Mouse (Mus musculus) neural tube, embryonic 11.5 days (tissue): Measurements from ENCODE around the gene Fig4. TPM values are rescaled to one million over a fixed set of nuclear protein-coding genes. Genes with fewer than 3 reads are reported as not detected.

ENCODE experiments used
- ATAC-seq: fragments of 200-750 bp; cut with Nextera tagmentation; 2 replicates; pipeline ENCODE4 v1.8.0; 2017; ENCODE audit warnings: moderate number of reproducible peaks, mild to moderate bottlenecking, moderate TSS enrichment, moderate library complexity; ENCODE audit not compliant: insufficient read depth, low FRiP score, low TSS enrichment
- DNase-seq: peaks from one replicate; pipeline ENCODE4 v3.0.0-alpha.2; 2015; ENCODE audit warnings: low spot score
- H3K27ac ChIP-seq: fragments of 300-500 bp; sonication (generic); 2 replicates; pipeline ENCODE4 v1.5.1; 2014; ENCODE audit warnings: low read depth, mild to moderate bottlenecking, low read length
- H3K27me3 ChIP-seq: fragments of 300-500 bp; sonication (generic); 2 replicates; pipeline ENCODE4 v1.6.1; 2014; ENCODE audit warnings: mild to moderate bottlenecking, low read length, mixed read lengths; ENCODE audit not compliant: control insufficient read depth, insufficient read depth
- H3K36me3 ChIP-seq: fragments of 300-500 bp; sonication (generic); 2 replicates; pipeline ENCODE4 v1.6.1; 2014; ENCODE audit warnings: mild to moderate bottlenecking, low read length, moderate library complexity, mixed read lengths; ENCODE audit not compliant: control insufficient read depth, insufficient read depth
- H3K4me1 ChIP-seq: fragments of 300-500 bp; sonication (generic); 2 replicates; pipeline ENCODE4 v1.6.1; 2014; ENCODE audit warnings: low read length, mixed read lengths; ENCODE audit not compliant: control insufficient read depth, insufficient read depth
- H3K4me2 ChIP-seq: fragments of 300-500 bp; sonication (generic); 2 replicates; pipeline ENCODE4 v1.6.1; 2014; ENCODE audit warnings: low read depth, mild to moderate bottlenecking, moderate library complexity
- H3K4me3 ChIP-seq: fragments of 300-500 bp; sonication (generic); 2 replicates; pipeline ENCODE4 v1.5.1; 2014; ENCODE audit warnings: low read depth, low read length
- H3K9ac ChIP-seq: fragments of 300-500 bp; sonication (generic); 2 replicates; pipeline ENCODE4 v1.6.1; 2014; ENCODE audit warnings: mild to moderate bottlenecking, low read length
- H3K9me3 ChIP-seq: fragments of 300-500 bp; sonication (generic); 2 replicates; pipeline ENCODE4 v1.6.1; 2016; ENCODE audit warnings: low read length; ENCODE audit not compliant: control insufficient read depth
- WGBS: fragments of 180-500 bp; shearing (Covaris S2); extraction: QIAGEN DNeasy Blood & Tissue Kit; methylation state at CpG from one replicate; pipeline ENCODE4 v1.1.7; 2014; 5-methylcytosine and 5-hydroxymethylcytosine counted together
- polyA plus RNA-seq: library from polyadenylated mRNA; unstranded; fragments of >200 nt; fragmentation: Nextera tagmentation; extraction: Ambion mirVana; gene quantifications from 2 replicates; pipeline ENCODE4 v1.2.1, GENCODE M21; 2014

Gene Fig4
- polyA plus RNA-seq, 1 experiment from 2014 or later, result 29.6 TPM

GRCm38 (mm10) chr10:41249006-41249659 lies 53.9 kb downstream of the Fig4 start:
- H3K27ac ChIP-seq, result no peak overlapping the region
- H3K4me3 ChIP-seq, result no peak overlapping the region
- DNase-seq, result no peak
- H3K4me1 ChIP-seq, result no peaks in the 10 kb centered on the region
- no peaks in the 10 kb centered on the region for H3K9me3 ChIP-seq
- H3K36me3 ChIP-seq, result no peaks in the 10 kb centered on the region
- H3K9ac ChIP-seq, result no peak overlapping the region
- ATAC-seq, result no peak
- H3K27me3 ChIP-seq, result no peaks in the 10 kb centered on the region
- 93% methylated on average over 8 of the region's 8 CpGs for WGBS
- H3K4me2 ChIP-seq, result no peak overlapping the region

- H3K4me3 ChIP-seq, result no peak overlapping the region
- no peaks in the 10 kb centered on the region for H3K4me1 ChIP-seq
- DNase-seq (no peak), ATAC-seq (no peak)
- H3K9me3 ChIP-seq, result no peaks in the 10 kb centered on the region
- no peak overlapping the region for H3K4me2 ChIP-seq
- 83% methylated on average over 5 of the region's 5 CpGs for WGBS
- no peak overlapping the region for H3K27ac ChIP-seq
- H3K9ac ChIP-seq, result no peak overlapping the region
- H3K36me3 ChIP-seq, result no peaks in the 10 kb centered on the region
- no peaks in the 10 kb centered on the region for H3K27me3 ChIP-seq
These were observed 55.1 kb downstream of the Fig4 start for GRCm38 (mm10) chr10:41247800-41248473.

GRCm38 (mm10) chr10:41246111-41246510 lies 56.9 kb downstream of the Fig4 start:
- Histone ChIP-seq H3K4me3 (no peak overlapping the region), H3K4me2 (no peak overlapping the region), H3K4me1 (no peaks in the 10 kb centered on the region), H3K27me3 (no peaks in the 10 kb centered on the region), H3K27ac (no peak overlapping the region), H3K36me3 (no peaks in the 10 kb centered on the region), H3K9ac (no peak overlapping the region), H3K9me3 (no peaks in the 10 kb centered on the region)
- ATAC-seq (no peak), DNase-seq (no peak)
- WGBS, result 71% methylated on average over 5 of the region's 5 CpGs

GRCm38 (mm10) chr10:41245477-41245876 lies 57.6 kb downstream of the Fig4 start:
- H3K27ac ChIP-seq, result no peak overlapping the region
- no peaks in the 10 kb centered on the region for H3K27me3 ChIP-seq
- DNase-seq (no peak), ATAC-seq (no peak; the same call in 1 of the 2 replicates)
- no peak overlapping the region for H3K4me2 ChIP-seq
- H3K4me3 ChIP-seq, result no peak overlapping the region
- H3K4me1 ChIP-seq, result no peaks in the 10 kb centered on the region
- H3K36me3 ChIP-seq, result no peaks in the 10 kb centered on the region
- 93% methylated on average over 6 of the region's 6 CpGs for WGBS
- H3K9ac ChIP-seq, result no peak overlapping the region
- H3K9me3 ChIP-seq, result no peaks in the 10 kb centered on the region

- 95% methylated on average over 6 of the region's 6 CpGs for WGBS
These were observed 58.0 kb downstream of the Fig4 start for GRCm38 (mm10) chr10:41245028-41245427.

GRCm38 (mm10) chr10:41243930-41244329 lies 59.1 kb downstream of the Fig4 start:
- H3K27ac ChIP-seq, result no peak overlapping the region
- no peaks in the 10 kb centered on the region; the same call in 1 of the 2 replicates for H3K36me3 ChIP-seq
- no peak overlapping the region for H3K9ac ChIP-seq
- DNase-seq (no peak), ATAC-seq (no peak)
- no peaks in the 10 kb centered on the region for H3K27me3 ChIP-seq
- no peak overlapping the region for H3K4me2 ChIP-seq
- no peaks in the 10 kb centered on the region for H3K9me3 ChIP-seq
- H3K4me3 ChIP-seq, result no peak overlapping the region
- WGBS, result 93% methylated on average over 6 of the region's 6 CpGs
- H3K4me1 ChIP-seq, result no peaks in the 10 kb centered on the region

More at GRCm38 (mm10) chr10:41245028-41245427, 58.0 kb downstream of the Fig4 start:
- no peaks in the 10 kb centered on the region for H3K9me3 ChIP-seq
- H3K36me3 ChIP-seq, result no peaks in the 10 kb centered on the region
- no peak for DNase-seq
- H3K4me3 ChIP-seq, result no peak overlapping the region
- no peak overlapping the region for H3K27ac ChIP-seq
- H3K4me2 ChIP-seq, result no peak overlapping the region
- no peak for ATAC-seq
- H3K4me1 ChIP-seq, result no peaks in the 10 kb centered on the region
- no peak overlapping the region for H3K9ac ChIP-seq
- H3K27me3 ChIP-seq, result no peaks in the 10 kb centered on the region

GRCm38 (mm10) chr10:41241558-41242242 lies 61.4 kb downstream of the Fig4 start:
- ATAC-seq, result no peak
- no peak overlapping the region for H3K27ac ChIP-seq
- no peak overlapping the region for H3K4me3 ChIP-seq
- 86% methylated on average over 6 of the region's 6 CpGs for WGBS
- no peaks in the 10 kb centered on the region for H3K4me1 ChIP-seq
- no peak for DNase-seq
- no peaks in the 10 kb centered on the region; the same call in 1 of the 2 replicates for H3K36me3 ChIP-seq
- no peaks in the 10 kb centered on the region for H3K27me3 ChIP-seq
- no peak overlapping the region for H3K9ac ChIP-seq
- H3K4me2 ChIP-seq, result no peak overlapping the region
- H3K9me3 ChIP-seq, result no peaks in the 10 kb centered on the region

GRCm38 (mm10) chr10:41241080-41241479 lies 62.0 kb downstream of the Fig4 start:
- H3K4me3 ChIP-seq, result no peak overlapping the region
- no peaks in the 10 kb centered on the region; the same call in 1 of the 2 replicates for H3K36me3 ChIP-seq
- no peak overlapping the region for H3K9ac ChIP-seq
- H3K27me3 ChIP-seq, result no peaks in the 10 kb centered on the region
- no peak overlapping the region for H3K4me2 ChIP-seq
- H3K4me1 ChIP-seq, result no peaks in the 10 kb centered on the region
- H3K9me3 ChIP-seq, result no peaks in the 10 kb centered on the region
- ATAC-seq, result no peak
- WGBS, result 69% methylated on average over 7 of the region's 7 CpGs
- no peak for DNase-seq
- H3K27ac ChIP-seq, result no peak overlapping the region
